Mouse (Mus musculus) intestine, embryonic 14.5 days (tissue): ENCODE data around the gene Neu4. TPM values are rescaled to one million over a fixed set of nuclear protein-coding genes. Genes with fewer than 3 reads are reported as not detected.
"Not testable (repeated sequence)": the region's sequence is repeated elsewhere in the genome, so short reads cannot be mapped to it uniquely, and the experiment has no call there.

Experiments used
- ATAC-seq: fragments of 200-750 bp; cut with Nextera tagmentation; replicated peaks from 2 replicates; pipeline ENCODE4 v1.8.0; 2017; ENCODE audit warnings: low read depth, moderate number of reproducible peaks, moderate TSS enrichment, moderate library complexity; ENCODE audit not compliant: low FRiP score, low TSS enrichment
- DNase-seq: peaks from one replicate; pipeline ENCODE4 v3.0.0-alpha.2; 2018; ENCODE audit warnings: low spot score
- H3K27ac ChIP-seq: fragments of 300-500 bp; sonication (generic); 2 replicates; pipeline ENCODE4 v1.5.1; 2014; ENCODE audit warnings: low read depth, mild to moderate bottlenecking, control low read depth
- H3K27me3 ChIP-seq: fragments of 300-500 bp; sonication (generic); replicated peaks from 2 replicates; pipeline ENCODE4 v1.6.1; 2014; ENCODE audit warnings: low read length, control low read depth; ENCODE audit not compliant: control insufficient read depth, insufficient read depth
- H3K36me3 ChIP-seq: fragments of 300-500 bp; sonication (generic); 2 replicates; pipeline ENCODE4 v1.6.1; 2014; ENCODE audit warnings: low read length, control low read depth; ENCODE audit not compliant: control insufficient read depth, insufficient read depth
- H3K4me1 ChIP-seq: fragments of 300-500 bp; sonication (generic); replicated peaks from 2 replicates; pipeline ENCODE4 v1.6.1; 2014; ENCODE audit warnings: low read length, control low read depth, mixed read lengths; ENCODE audit not compliant: control insufficient read depth, insufficient read depth
- H3K4me2 ChIP-seq: fragments of 300-500 bp; sonication (generic); 2 replicates; pipeline ENCODE4 v1.6.1; 2014; ENCODE audit warnings: low read length
- H3K4me3 ChIP-seq: fragments of 300-500 bp; sonication (generic); 2 replicates; pipeline ENCODE4 v1.5.1; 2014; ENCODE audit warnings: low read depth, low read length, control low read depth, mixed read lengths
- H3K9ac ChIP-seq: fragments of 300-500 bp; sonication (generic); 2 replicates; pipeline ENCODE4 v1.6.1; 2014; ENCODE audit warnings: mild to moderate bottlenecking, low read length
- H3K9me3 ChIP-seq: fragments of 300-500 bp; sonication (generic); 2 replicates; pipeline ENCODE4 v1.6.1; 2016; ENCODE audit warnings: low read length, control low read depth; ENCODE audit not compliant: control insufficient read depth
- WGBS: fragments of 180-500 bp; shearing (Covaris S2); extraction: QIAGEN DNeasy Blood & Tissue Kit; methylation state at CpG from one replicate; pipeline ENCODE4 v1.1.7; 2014; 5-methylcytosine and 5-hydroxymethylcytosine counted together
- polyA plus RNA-seq: library from polyadenylated mRNA; unstranded; fragments of >200 nt; fragmentation: Nextera tagmentation; extraction: Ambion mirVana; gene quantifications from 2 replicates; pipeline ENCODE4 v1.2.1, GENCODE M21; 2014

Gene Neu4
- polyA plus RNA-seq, 1 experiment from 2014 or later = not detected

DNA sequence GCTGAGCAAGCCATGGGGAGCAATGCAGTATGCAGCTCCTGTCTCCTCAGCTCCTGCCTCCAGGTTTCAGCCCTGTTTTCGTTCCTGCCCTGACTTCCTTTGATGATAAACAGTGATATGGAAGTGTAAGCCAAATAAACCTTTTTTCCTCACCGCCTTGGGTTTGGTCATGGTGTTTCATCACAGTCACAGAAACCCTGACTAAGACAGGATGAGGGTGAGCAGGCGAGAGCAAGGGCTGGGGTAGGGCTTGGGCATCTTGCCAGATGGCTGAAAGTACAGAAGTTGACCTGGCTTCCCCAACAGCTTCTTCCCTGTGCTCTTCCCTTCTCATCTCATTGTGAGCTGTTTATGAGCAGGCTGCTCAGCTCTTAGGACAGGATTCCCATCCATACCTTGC is 35.7 kb downstream of the Neu4 start:
- ATAC-seq (no peak), DNase-seq (no peak)
- H3K27me3 ChIP-seq = no peaks in the 10 kb centered on the region
- no peaks in the 10 kb centered on the region for H3K4me1 ChIP-seq
- 42% methylated on average over 3 of the region's 3 CpGs for WGBS
- no peaks in the 10 kb centered on the region for H3K36me3 ChIP-seq
- H3K27ac ChIP-seq = no peak overlapping the region
- no peak overlapping the region for H3K9ac ChIP-seq
- no peak overlapping the region for H3K4me2 ChIP-seq
- H3K4me3 ChIP-seq = no peak overlapping the region
- H3K9me3 ChIP-seq = no peaks in the 10 kb centered on the region

- Histone ChIP-seq H3K4me2 (no peak overlapping the region), H3K36me3 (no peaks in the 10 kb centered on the region), H3K27me3 (no peaks in the 10 kb centered on the region), H3K9ac (no peak overlapping the region), H3K9me3 (no peaks in the 10 kb centered on the region), H3K27ac (no peak overlapping the region), H3K4me3 (no peak overlapping the region), H3K4me1 (no peaks in the 10 kb centered on the region)
- 88% methylated on average over 2 of the region's 2 CpGs for WGBS
- DNase-seq (peak; percentile 41), ATAC-seq (no peak)
Measured at GRCm38 (mm10) chr1:94057401-94057800, 37.1 kb downstream of the Neu4 start.

DNA sequence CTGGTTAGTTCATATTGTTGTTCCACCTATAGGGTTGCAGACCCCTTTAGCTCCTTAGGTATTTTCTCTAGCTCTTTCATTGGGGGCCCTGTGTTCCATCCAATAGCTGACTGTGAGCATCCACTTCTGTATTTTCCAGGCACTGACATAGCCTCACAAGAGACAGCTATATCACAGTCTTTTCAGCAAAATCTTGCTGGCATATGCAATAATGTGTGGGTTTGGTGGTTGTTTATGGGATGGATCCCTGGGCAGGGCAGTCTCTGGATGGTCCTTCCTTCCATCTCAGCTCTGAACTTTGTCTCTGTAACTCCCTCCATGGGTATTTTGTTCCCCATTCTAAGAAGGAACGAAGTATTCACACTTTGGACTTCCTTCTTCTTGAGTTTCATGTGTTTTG is 38.0 kb downstream of the Neu4 start:
- not testable (repeated sequence) for DNase-seq, H3K4me3 ChIP-seq, H3K9ac ChIP-seq, H3K4me1 ChIP-seq, H3K9me3 ChIP-seq, H3K4me2 ChIP-seq, H3K27ac ChIP-seq, ATAC-seq, H3K36me3 ChIP-seq, H3K27me3 ChIP-seq
- WGBS = 80% methylated on average over 1 of the region's 1 CpGs

GRCm38 (mm10) chr1:94074756-94075155 is 54.5 kb downstream of the Neu4 start:
- Histone ChIP-seq H3K36me3 (no peaks in the 10 kb centered on the region), H3K4me1 (no peaks in the 10 kb centered on the region), H3K27me3 (no peaks in the 10 kb centered on the region), H3K9me3 (no peaks in the 10 kb centered on the region), H3K27ac (no peak overlapping the region), H3K9ac (no peak overlapping the region), H3K4me2 (no peak overlapping the region), H3K4me3 (no peak overlapping the region)
- no peak for ATAC-seq
- DNase-seq = no peak
- WGBS = 88% methylated on average over 6 of the region's 6 CpGs

DNA sequence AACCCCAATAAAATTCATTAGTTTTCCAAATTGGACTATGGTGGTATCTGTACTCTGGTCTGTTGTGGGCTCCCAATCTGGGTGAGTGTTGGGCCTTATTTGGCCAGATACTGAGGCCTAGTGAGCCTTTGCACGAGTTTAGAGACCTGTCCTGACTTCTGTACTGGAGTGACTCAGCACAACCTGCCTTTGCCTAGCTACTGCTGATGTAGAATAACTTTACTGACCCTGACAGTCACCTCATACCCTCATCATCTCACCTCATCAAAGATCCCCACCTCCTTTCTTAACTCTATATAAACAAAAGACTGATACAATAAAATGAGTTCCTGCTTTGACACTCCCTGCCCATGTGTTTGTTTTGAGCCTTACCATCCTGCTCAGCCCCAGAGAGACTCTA is 56.5 kb downstream of the Neu4 start:
- DNase-seq = no peak
- Histone ChIP-seq H3K4me3 (no peak overlapping the region), H3K27me3 (no peaks in the 10 kb centered on the region), H3K9ac (no peak overlapping the region), H3K4me2 (no peak overlapping the region), H3K27ac (no peak overlapping the region), H3K36me3 (no peaks in the 10 kb centered on the region), H3K9me3 (no peaks in the 10 kb centered on the region), H3K4me1 (no peaks in the 10 kb centered on the region)
- no peak for ATAC-seq
- WGBS = 29% methylated on average over 1 of the region's 1 CpGs

Other genes starting within 250 kb of the Neu4 start
- gene Dtymk, start 218.5 kb upstream of the Neu4 start, polyA plus RNA-seq = 272 and 288 TPM in 2 replicates
- gene Ing5, start 216.5 kb upstream of the Neu4 start, polyA plus RNA-seq = 19.7 and 23.2 TPM in 2 replicates
- 13.5 and 14.8 TPM in 2 replicates for gene D2hgdh, start 195.5 kb upstream of the Neu4 start, polyA plus RNA-seq
- 0.09 and 0.19 TPM in 2 replicates for gene Gal3st2, start 159.1 kb upstream of the Neu4 start, polyA plus RNA-seq
- gene Gal3st2b, start 102.1 kb upstream of the Neu4 start, polyA plus RNA-seq = not detected in 2 replicates
- gene Gal3st2c, start 29.9 kb upstream of the Neu4 start, polyA plus RNA-seq = 0.03 TPM in 1 of 2 replicates, not detected in the other
- 0.20 and 0.42 TPM in 2 replicates for gene Pdcd1, start 32.1 kb downstream of the Neu4 start, polyA plus RNA-seq